Mouse (Mus musculus) ovary, postnatal 10 days (tissue): ENCODE measurements around the gene Pola2.
A peak's percentile ranks its signal among the peaks of the same experiment; 100 is the strongest.

Experiments
- DNase-seq: peaks from one replicate; pipeline ENCODE4 v3.0.0; 2022; ENCODE audit warnings: low spot score

Gene Pola2

GRCm38 (mm10) chr19:5963883-5964562, at the start of gene Pola2:
TSS of gene Pola2 (minus strand) at chr19:5964202.
- peak; percentile 83 for DNase-seq

- DNase-seq: no peak
Measured at GRCm38 (mm10) chr19:6013691-6014090, 49.7 kb upstream of the Pola2 start.

- no peak for DNase-seq
Measured at GRCm38 (mm10) chr19:6009137-6009536, 45.1 kb upstream of the Pola2 start.

GRCm38 (mm10) chr19:6007013-6007412, 43.0 kb upstream of the Pola2 start:
- no peak for DNase-seq

GRCm38 (mm10) chr19:6005541-6005940, 41.5 kb upstream of the Pola2 start:
- no peak for DNase-seq

- no peak for DNase-seq
Measured at GRCm38 (mm10) chr19:5999969-6000368, 36.0 kb upstream of the Pola2 start.

GRCm38 (mm10) chr19:5998180-5998579, 34.2 kb upstream of the Pola2 start:
- DNase-seq: no peak

GRCm38 (mm10) chr19:5994711-5995110, 30.7 kb upstream of the Pola2 start:
- DNase-seq: no peak

- DNase-seq: no peak
Measured at GRCm38 (mm10) chr19:5992012-5992411, 28.0 kb upstream of the Pola2 start.

- DNase-seq: no peak
Measured at GRCm38 (mm10) chr19:5991467-5991866, 27.5 kb upstream of the Pola2 start.

GRCm38 (mm10) chr19:5990921-5991320, 26.9 kb upstream of the Pola2 start:
- DNase-seq: no peak

GRCm38 (mm10) chr19:5990033-5990432, 26.0 kb upstream of the Pola2 start:
- DNase-seq: no peak

GRCm38 (mm10) chr19:5989585-5989984, 25.6 kb upstream of the Pola2 start:
- DNase-seq: no peak

- DNase-seq: peak; percentile 35
Measured at GRCm38 (mm10) chr19:5988815-5989452, 24.9 kb upstream of the Pola2 start.

- no peak for DNase-seq
Measured at GRCm38 (mm10) chr19:5988027-5988814, 24.2 kb upstream of the Pola2 start.

GRCm38 (mm10) chr19:5986043-5986442, 22.0 kb upstream of the Pola2 start, which contains the start of gene Slc22a20:
TSS of gene Slc22a20 (minus strand) at chr19:5986143.
- no peak for DNase-seq

GRCm38 (mm10) chr19:5980477-5980876, 16.5 kb upstream of the Pola2 start:
- DNase-seq: no peak

GRCm38 (mm10) chr19:5977717-5978116, 13.7 kb upstream of the Pola2 start:
- DNase-seq: no peak

GRCm38 (mm10) chr19:5975676-5976075, 11.7 kb upstream of the Pola2 start:
- no peak for DNase-seq

- DNase-seq: no peak
Measured at GRCm38 (mm10) chr19:5975112-5975511, 11.1 kb upstream of the Pola2 start.

- no peak for DNase-seq
Measured at GRCm38 (mm10) chr19:5967664-5968063, 3.7 kb upstream of the Pola2 start.

- DNase-seq: no peak
Measured at GRCm38 (mm10) chr19:5966786-5967185, 2.8 kb upstream of the Pola2 start.

GRCm38 (mm10) chr19:5965910-5966309, 1.9 kb upstream of the Pola2 start:
- no peak for DNase-seq
